Mouse (Mus musculus) MEL (cell line): ENCODE measurements around the gene Aff3. TPM values are rescaled to one million over a fixed set of nuclear protein-coding genes. Genes with fewer than 3 reads are reported as not detected.
A peak's percentile ranks its signal among the peaks of the same experiment; 100 is the strongest.

Experiments used
- DNase-seq: peaks from one replicate; pipeline ENCODE4 v3.0.0; 2011; ENCODE audit warnings: low read depth, low spot score
- H3K27ac ChIP-seq: 2 replicates; pipeline ENCODE4 v1.5.1; 2012; ENCODE audit warnings: low read depth, mild to moderate bottlenecking, control low read depth, low read length, moderate library complexity; ENCODE audit not compliant: control insufficient read depth
- H3K27me3 ChIP-seq, 2 experiments: fragments of 150-350 bp in 1 of 2; sonication (generic) in 1 of 2; 2 replicates each; pipeline ENCODE4 v1.6.1; 2012; ENCODE audit warnings: low read length in 2 of 2, mild to moderate bottlenecking in 2 of 2, improper control_type of control experiment in 1 of 2, moderate library complexity in 1 of 2; ENCODE audit not compliant: insufficient read depth in 2 of 2, control insufficient read depth in 1 of 2
- H3K36me3 ChIP-seq, 2 experiments: 2 replicates each; pipeline ENCODE4 v1.6.1; 2012 to 2014; ENCODE audit warnings: low read length in 2 of 2, improper control_type of control experiment in 1 of 2, inconsistent platforms in 1 of 2, mild to moderate bottlenecking in 1 of 2; ENCODE audit not compliant: insufficient read depth in 2 of 2, control insufficient read depth in 1 of 2
- H3K4me1 ChIP-seq, 2 experiments: fragments of 150-350 bp in 1 of 2; sonication (generic) in 1 of 2; 2 replicates each; pipeline ENCODE4 v1.6.1; 2012; ENCODE audit warnings: low read length in 2 of 2, improper control_type of control experiment in 1 of 2, mild to moderate bottlenecking in 1 of 2; ENCODE audit not compliant: insufficient read depth in 2 of 2, control insufficient read depth in 1 of 2
- H3K4me3 ChIP-seq, 2 experiments: fragments of 150-350 bp in 1 of 2; sonication (generic) in 1 of 2; 2 replicates each; pipeline ENCODE4 v1.5.1; 2012; ENCODE audit warnings: low read depth in 2 of 2, low read length in 2 of 2, mild to moderate bottlenecking in 2 of 2, moderate library complexity in 2 of 2, control low read depth in 1 of 2, improper control_type of control experiment in 1 of 2; ENCODE audit not compliant: control insufficient read depth in 1 of 2, insufficient read depth in 1 of 2
- H3K79me2 ChIP-seq: 2 replicates; pipeline ENCODE4 v1.6.1; 2012; ENCODE audit warnings: mild to moderate bottlenecking, low read length, moderate library complexity; ENCODE audit not compliant: control insufficient read depth, poor library complexity, insufficient read depth
- H3K9ac ChIP-seq: 2 replicates; pipeline ENCODE4 v1.6.1; 2012; ENCODE audit warnings: low read depth, mild to moderate bottlenecking, control low read depth, low read length, moderate library complexity; ENCODE audit not compliant: control insufficient read depth, poor library complexity, severe bottlenecking
- H3K9me3 ChIP-seq: fragments of 150-350 bp; sonication (generic); replicated peaks from 2 replicates; pipeline ENCODE4 v1.6.1; 2012; ENCODE audit warnings: mild to moderate bottlenecking, low read length, improper control_type of control experiment, moderate library complexity; ENCODE audit not compliant: insufficient read depth
- CHD1 ChIP-seq: IDR thresholded peaks from 2 replicates; pipeline ENCODE4 v1.6.1; 2012; ENCODE audit warnings: low read depth, mild to moderate bottlenecking, inconsistent platforms, low read length, improper control_type of control experiment
- CHD2 ChIP-seq: IDR thresholded peaks from 2 replicates; pipeline ENCODE4 v1.6.1; 2011; ENCODE audit warnings: low read length, improper control_type of control experiment
- CTCF ChIP-seq, 3 experiments: IDR thresholded peaks in 2 of 3; conservative IDR thresholded peaks in 1 of 3; 2 replicates each; pipeline ENCODE4 v1.5.1; 2011 to 2012; ENCODE audit warnings: low read length in 3 of 3, low read depth in 2 of 3, mild to moderate bottlenecking in 2 of 3, improper control_type of control experiment in 1 of 3, inconsistent platforms in 1 of 3, mixed read lengths in 1 of 3, moderate library complexity in 1 of 3; ENCODE audit not compliant: control insufficient read depth in 1 of 3, insufficient read depth in 1 of 3, poor library complexity in 1 of 3, severe bottlenecking in 1 of 3
- E2F4 ChIP-seq: IDR thresholded peaks from 2 replicates; pipeline ENCODE4 v1.6.1; 2011; ENCODE audit warnings: low read depth, low read length, improper control_type of control experiment, borderline replicate concordance
- ELF1 ChIP-seq: IDR thresholded peaks from 2 replicates; pipeline ENCODE4 v1.6.1; 2014; ENCODE audit warnings: low read depth, mild to moderate bottlenecking, inconsistent platforms, low read length, improper control_type of control experiment, moderate library complexity
- EP300 ChIP-seq, 2 experiments: IDR thresholded peaks; 2 replicates each; pipeline ENCODE4 v1.6.1; 2011; ENCODE audit warnings: improper control_type of control experiment in 2 of 2, low read length in 2 of 2, low read depth in 1 of 2, mild to moderate bottlenecking in 1 of 2
- JUND ChIP-seq: IDR thresholded peaks from 2 replicates; pipeline ENCODE4 v1.6.1; 2011; ENCODE audit warnings: low read depth, mild to moderate bottlenecking, improper control_type of control experiment, low read length
- KAT2A ChIP-seq: conservative IDR thresholded peaks from 2 replicates; pipeline ENCODE4 v1.6.1; 2012; ENCODE audit warnings: low read depth, low read length, improper control_type of control experiment, inconsistent platforms
- MAFK ChIP-seq: IDR thresholded peaks from 2 replicates; pipeline ENCODE4 v1.6.1; 2011; ENCODE audit warnings: low read depth, mild to moderate bottlenecking, low read length, improper control_type of control experiment, borderline replicate concordance
- MAX ChIP-seq: IDR thresholded peaks from 2 replicates; pipeline ENCODE4 v1.6.1; 2011; ENCODE audit warnings: low read length, improper control_type of control experiment
- MEF2A ChIP-seq: IDR thresholded peaks from 2 replicates; pipeline ENCODE4 v1.6.1; 2014; ENCODE audit warnings: low read depth, mild to moderate bottlenecking, inconsistent platforms, low read length, improper control_type of control experiment; ENCODE audit not compliant: poor library complexity, insufficient replicate concordance, severe bottlenecking; ENCODE audit errors: extremely low read depth
- MXI1 ChIP-seq: IDR thresholded peaks from 2 replicates; pipeline ENCODE4 v1.6.1; 2011; ENCODE audit warnings: mild to moderate bottlenecking, low read depth, low read length, improper control_type of control experiment
- MYB ChIP-seq: IDR thresholded peaks from 2 replicates; pipeline ENCODE4 v1.6.1; 2011; ENCODE audit warnings: mild to moderate bottlenecking, low read depth, low read length, improper control_type of control experiment
- MYC ChIP-seq: IDR thresholded peaks from 2 replicates; pipeline ENCODE4 v1.6.1; 2011; ENCODE audit warnings: low read depth, mild to moderate bottlenecking, low read length, improper control_type of control experiment, moderate library complexity
- NELFE ChIP-seq: IDR thresholded peaks from 2 replicates; pipeline ENCODE4 v1.6.1; 2011; ENCODE audit warnings: low read depth, low read length, improper control_type of control experiment
- NRF1 ChIP-seq: IDR thresholded peaks from 2 replicates; pipeline ENCODE4 v1.6.1; 2014; ENCODE audit warnings: low read depth, mild to moderate bottlenecking, inconsistent platforms, low read length, improper control_type of control experiment, moderate library complexity; ENCODE audit not compliant: poor library complexity, insufficient read depth, severe bottlenecking
- POLR2A ChIP-seq, 2 experiments: IDR thresholded peaks; 2 replicates each; pipeline ENCODE4 v1.6.1; 2011 to 2012; ENCODE audit warnings: low read length in 2 of 2, mild to moderate bottlenecking in 2 of 2, control low read depth in 1 of 2, improper control_type of control experiment in 1 of 2, low read depth in 1 of 2, moderate library complexity in 1 of 2; ENCODE audit not compliant: control insufficient read depth in 1 of 2, insufficient read depth in 1 of 2, poor library complexity in 1 of 2
- POLR2AphosphoS2 ChIP-seq: IDR thresholded peaks from 2 replicates; pipeline ENCODE4 v1.6.1; 2011; ENCODE audit warnings: low read length, improper control_type of control experiment
- POLR2AphosphoS5 ChIP-seq: IDR thresholded peaks from 2 replicates; pipeline ENCODE4 v1.6.1; 2012; ENCODE audit warnings: low read depth, borderline replicate concordance, mild to moderate bottlenecking, inconsistent platforms, low read length, moderate library complexity, mixed read lengths
- RAD21 ChIP-seq: IDR thresholded peaks from 2 replicates; pipeline ENCODE4 v1.6.1; 2011; ENCODE audit warnings: mild to moderate bottlenecking, low read depth, low read length, improper control_type of control experiment
- RCOR1 ChIP-seq: IDR thresholded peaks from 2 replicates; pipeline ENCODE4 v1.6.1; 2012; ENCODE audit warnings: low read depth, mild to moderate bottlenecking, inconsistent platforms, low read length, improper control_type of control experiment
- SMC3 ChIP-seq: IDR thresholded peaks from 2 replicates; pipeline ENCODE4 v1.6.1; 2011; ENCODE audit warnings: low read depth, low read length, improper control_type of control experiment
- TAL1 ChIP-seq: IDR thresholded peaks from 2 replicates; pipeline ENCODE4 v1.6.1; 2012; ENCODE audit warnings: mild to moderate bottlenecking, inconsistent platforms, low read length, moderate library complexity, mixed read lengths
- TBP ChIP-seq: IDR thresholded peaks from 2 replicates; pipeline ENCODE4 v1.8.0; 2011; ENCODE audit warnings: low read depth, low read length, improper control_type of control experiment
- TCF12 ChIP-seq: IDR thresholded peaks from 2 replicates; pipeline ENCODE4 v1.6.1; 2014; ENCODE audit warnings: low read depth, mild to moderate bottlenecking, inconsistent platforms, low read length, improper control_type of control experiment, moderate library complexity
- UBTF ChIP-seq: IDR thresholded peaks from 2 replicates; pipeline ENCODE4 v1.6.1; 2012; ENCODE audit warnings: low read depth, mild to moderate bottlenecking, inconsistent platforms, low read length, improper control_type of control experiment, moderate library complexity, borderline replicate concordance; ENCODE audit not compliant: insufficient read depth
- USF1 ChIP-seq: IDR thresholded peaks from 2 replicates; pipeline ENCODE4 v1.6.1; 2014; ENCODE audit warnings: low read depth, mild to moderate bottlenecking, inconsistent platforms, low read length, improper control_type of control experiment, moderate library complexity
- USF2 ChIP-seq, 2 experiments: IDR thresholded peaks; 2 replicates each; pipeline ENCODE4 v1.6.1; 2011 to 2012; ENCODE audit warnings: improper control_type of control experiment in 2 of 2, low read length in 2 of 2, borderline replicate concordance in 1 of 2, inconsistent platforms in 1 of 2, low read depth in 1 of 2, mild to moderate bottlenecking in 1 of 2; ENCODE audit not compliant: insufficient read depth in 1 of 2
- ZC3H11A ChIP-seq: IDR thresholded peaks from 2 replicates; pipeline ENCODE4 v1.6.1; 2012; ENCODE audit warnings: low read depth, mild to moderate bottlenecking, inconsistent platforms, low read length, improper control_type of control experiment
- ZKSCAN1 ChIP-seq: IDR thresholded peaks from 2 replicates; pipeline ENCODE4 v1.6.1; 2012; ENCODE audit warnings: low read depth, mild to moderate bottlenecking, inconsistent platforms, low read length, improper control_type of control experiment, moderate library complexity
- ZMIZ1 ChIP-seq: IDR thresholded peaks from 2 replicates; pipeline ENCODE4 v1.6.1; 2012; ENCODE audit warnings: low read depth, mild to moderate bottlenecking, inconsistent platforms, low read length, improper control_type of control experiment, moderate library complexity
- ZNF384 ChIP-seq: IDR thresholded peaks from 2 replicates; pipeline ENCODE4 v1.6.1; 2012; ENCODE audit warnings: low read depth, mild to moderate bottlenecking, inconsistent platforms, low read length, improper control_type of control experiment
- polyA plus RNA-seq, 2 experiments: library from polyadenylated mRNA; stranded (reverse) in 1 of 2; unstranded in 1 of 2; fragments of >175 nt in 1 of 2; fragments of >200 nt in 1 of 2; gene quantifications; 2 replicates each; pipeline versions ENCODE4 v1.2.1 to v1.2.4; 2012; ENCODE audit warnings: low replicate concordance in 2 of 2, low read depth in 1 of 2; ENCODE audit not compliant: insufficient read length in 2 of 2, insufficient read depth in 1 of 2, missing spikeins in 1 of 2
- total RNA-seq: library from RNA; depleted of rRNA; stranded (reverse); fragments of 300-350 nt; gene quantifications from 2 replicates; pipeline ENCODE4 v1.2.3, GENCODE M21; 2012

Aff3 gene
- total and polyA plus RNA-seq, 3 experiments: 18.5 to 41.1 (median 25.4) TPM

- TF ChIP-seq ZC3H11A (no peak), MAX (peak; percentile 94), USF1 (peak; percentile 96), POLR2AphosphoS5 (no peak), NELFE (no peak), TAL1 (no peak), ELF1 (no peak), EP300 (IDR thresholded peaks at IDR 0.05; ENCODE audit: low read depth in 1 of 2, low read length in 2 of 2) (0 out of 4 replicates have a peak, but pooled peaks of 1 of the 2 experiments have one; percentile 21)
These were observed 531.8 kb downstream of the Aff3 start (continued) for GRCm38 (mm10) chr1:38132942-38133341.

- H3K9me3 ChIP-seq: no peaks in the 10 kb centered on the region
- peak overlapping the region; percentile 98 for H3K9ac ChIP-seq
- H3K27ac ChIP-seq: peak overlapping the region; percentile 97
- no peaks in the 10 kb centered on the region for H3K27me3 ChIP-seq
- H3K4me1 ChIP-seq: peaks cover 12 to 25% of the 10 kb centered on the region in 2 experiments
- H3K36me3 ChIP-seq: peaks cover 0 to 30% of the 10 kb centered on the region in 2 experiments; a peak in 3 of 4 replicates
- peak; percentile 91 for DNase-seq
- peaks cover 30% of the 10 kb centered on the region for H3K79me2 ChIP-seq
- peak overlapping the region; percentile 80 to 86 for H3K4me3 ChIP-seq
- no peak for TF ChIP-seq CTCF (IDR thresholded peaks at IDR 0.05 in 2 of 3, conservative IDR thresholded peaks at IDR 0.05 in 1 of 3; ENCODE audit: control insufficient read depth in 1 of 3, insufficient read depth in 1 of 3, low read depth in 2 of 3, low read length in 3 of 3, poor library complexity in 1 of 3, severe bottlenecking in 1 of 3)
- TF ChIP-seq KAT2A: peak; percentile 26; the same call in 1 of the 2 replicates
- no peak for TF ChIP-seq RAD21
- 0 out of 2 replicates have a peak, but pooled peaks have one; percentile 37 for TF ChIP-seq JUND
- no peak for TF ChIP-seq UBTF
- TF ChIP-seq MYC: peak; percentile 67; the same call in 1 of the 2 replicates
- TF ChIP-seq ZKSCAN1: no peak
- no peak for TF ChIP-seq TAL1
- TF ChIP-seq MYB: no peak
- peak; percentile 98 for TF ChIP-seq ZMIZ1
- peak; percentile 93 for TF ChIP-seq TBP
- TF ChIP-seq USF2 (IDR thresholded peaks at IDR 0.05; ENCODE audit: borderline replicate concordance in 1 of 2, insufficient read depth in 1 of 2, low read depth in 1 of 2, low read length in 2 of 2): no peak
- no peak for TF ChIP-seq MAFK
- no peak for TF ChIP-seq CHD2
- peak; percentile 94 for TF ChIP-seq CHD1
- TF ChIP-seq NRF1: no peak
- TF ChIP-seq MEF2A: no peak
- TF ChIP-seq ZNF384: no peak
- TF ChIP-seq SMC3: no peak
- TF ChIP-seq RCOR1: peak; percentile 46; the same call in 1 of the 2 replicates
- peak; percentile 83 for TF ChIP-seq E2F4
- peak in 1 of 2 experiments; percentile 26; a peak in 1 of 4 replicates for TF ChIP-seq EP300 (IDR thresholded peaks at IDR 0.05; ENCODE audit: low read depth in 1 of 2, low read length in 2 of 2)
- TF ChIP-seq NELFE: peak; percentile 98
- TF ChIP-seq MXI1: peak; percentile 76
- no peak for TF ChIP-seq ZC3H11A
- 0 out of 2 replicates have a peak, but pooled peaks have one; percentile 19 for TF ChIP-seq MAX
- peak; percentile 74 for TF ChIP-seq TCF12
- TF ChIP-seq POLR2A (IDR thresholded peaks at IDR 0.05; ENCODE audit: control insufficient read depth in 1 of 2, insufficient read depth in 1 of 2, low read depth in 1 of 2, low read length in 2 of 2, poor library complexity in 1 of 2): peak; percentile 69 to 99
- TF ChIP-seq POLR2AphosphoS2: peak; percentile 98
- peak; percentile 93; the same call in 1 of the 2 replicates for TF ChIP-seq POLR2AphosphoS5
These were observed 533.9 kb downstream of the Aff3 start for GRCm38 (mm10) chr1:38130715-38131483.
